Comparison of ENCODE assay signal across 9 mouse cellular contexts in genomic region chr17:57264972-57265945, GRCm38 (mm10). TPM values are rescaled to one million over a fixed set of nuclear protein-coding genes. Genes with fewer than 3 reads are reported as not detected.
DNase-seq lines count a peak whose midpoint lies in the region; ATAC-seq lines count a peak whose summit lies in the region.
"Had no signal": no experiment of that assay in that cellular context is flagged by ENCODE, and none has a peak within 500 bp of the region (broad histone marks: within the 10 kb centered on the region; RNA-seq: fewer than 3 reads in every experiment).

No protein-coding gene starts in this region.

- H3K36me3 ChIP-seq in hindbrain, embryonic 15.5 days: no peaks in the 10 kb centered on the region; the same call in 1 of the 2 replicates
- H3K36me3 ChIP-seq in hindbrain, embryonic 10.5 days: peaks cover 43% of the 10 kb centered on the region
- H3K36me3 ChIP-seq in forebrain, embryonic 15.5 days: no peaks in the 10 kb centered on the region
- peaks cover 39% of the 10 kb centered on the region for H3K36me3 ChIP-seq in limb, embryonic 13.5 days
- H3K36me3 ChIP-seq in midbrain, embryonic 11.5 days (ENCODE audit: control insufficient read depth, insufficient read depth, low read length): no peaks in the 10 kb centered on the region

- no peak overlapping the region for H3K4me3 ChIP-seq in hindbrain, embryonic 15.5 days
- H3K4me3 ChIP-seq in hindbrain, embryonic 10.5 days: no peak overlapping the region
- no peak overlapping the region for H3K4me3 ChIP-seq in forebrain, embryonic 15.5 days
- H3K4me3 ChIP-seq in limb, embryonic 13.5 days: peak overlapping the region; percentile 11
- no peak overlapping the region for H3K4me3 ChIP-seq in midbrain, embryonic 11.5 days (ENCODE audit: low read depth, low read length)

- WGBS in hindbrain, embryonic 15.5 days: 34% methylated on average over 21 of the region's 22 CpGs
- WGBS in hindbrain, embryonic 10.5 days: 31% methylated on average over 21 of the region's 22 CpGs
- 29% methylated on average over 21 of the region's 22 CpGs for WGBS in forebrain, embryonic 15.5 days
- 25% methylated on average over 22 of the region's 22 CpGs for WGBS in limb, embryonic 13.5 days
- 27% methylated on average over 21 of the region's 22 CpGs for WGBS in midbrain, embryonic 11.5 days

- H3K4me2 ChIP-seq in hindbrain, embryonic 15.5 days: no peak overlapping the region
- H3K4me2 ChIP-seq in forebrain, embryonic 15.5 days (replicated peaks): no peak overlapping the region
- peak overlapping the region; percentile 49 for H3K4me2 ChIP-seq in limb, embryonic 13.5 days (replicated peaks)
- H3K4me2 ChIP-seq in midbrain, embryonic 11.5 days: no peak overlapping the region

- H3K9me3 ChIP-seq in hindbrain, embryonic 15.5 days: no peaks in the 10 kb centered on the region
- no peaks in the 10 kb centered on the region for H3K9me3 ChIP-seq in hindbrain, embryonic 10.5 days
- H3K9me3 ChIP-seq in forebrain, embryonic 15.5 days: no peaks in the 10 kb centered on the region
- H3K9me3 ChIP-seq in limb, embryonic 13.5 days: no peaks in the 10 kb centered on the region
- H3K9me3 ChIP-seq in midbrain, embryonic 11.5 days (ENCODE audit: control insufficient read depth, low read length): no peaks in the 10 kb centered on the region

- H3K9ac ChIP-seq in hindbrain, embryonic 15.5 days: no peak overlapping the region
- no peak overlapping the region for H3K9ac ChIP-seq in forebrain, embryonic 15.5 days (replicated peaks)
- H3K9ac ChIP-seq in limb, embryonic 13.5 days: 0 out of 2 replicates have a peak overlapping the region, but pooled peaks have one; percentile 31
- H3K9ac ChIP-seq in midbrain, embryonic 11.5 days (ENCODE audit: low read length): no peak overlapping the region

- no peak overlapping the region for H3K27ac ChIP-seq in hindbrain, embryonic 15.5 days (replicated peaks)
- H3K27ac ChIP-seq in hindbrain, embryonic 10.5 days: no peak overlapping the region
- H3K27ac ChIP-seq in forebrain, embryonic 15.5 days (replicated peaks): no peak overlapping the region
- no peak overlapping the region for H3K27ac ChIP-seq in limb, embryonic 13.5 days
- H3K27ac ChIP-seq in midbrain, embryonic 11.5 days (ENCODE audit: low read depth, low read length): no peak overlapping the region

- H3K4me1 ChIP-seq in hindbrain, embryonic 15.5 days (replicated peaks): no peaks in the 10 kb centered on the region
- H3K4me1 ChIP-seq in hindbrain, embryonic 10.5 days (replicated peaks): peaks cover 10% of the 10 kb centered on the region
- no peaks in the 10 kb centered on the region for H3K4me1 ChIP-seq in forebrain, embryonic 15.5 days
- peaks cover 4% of the 10 kb centered on the region; the same call in 1 of the 2 replicates for H3K4me1 ChIP-seq in limb, embryonic 13.5 days
- H3K4me1 ChIP-seq in midbrain, embryonic 11.5 days (ENCODE audit: control insufficient read depth, insufficient read depth, low read length): no peaks in the 10 kb centered on the region

- no peak for DNase-seq in hindbrain, embryonic 10.5 days (ENCODE audit: low spot score)
- DNase-seq in cerebellum, adult 11 months: peak; percentile 65
- peak; percentile 75 for DNase-seq in heart, postnatal 4 days
- DNase-seq in midbrain, embryonic 11.5 days (ENCODE audit: low spot score, missing footprints): peak; percentile 68
- peak; percentile 72 for DNase-seq in testis, postnatal 14 days (ENCODE audit: low spot score)

- H3K27me3 ChIP-seq in hindbrain, embryonic 15.5 days: no peaks in the 10 kb centered on the region
- no peaks in the 10 kb centered on the region for H3K27me3 ChIP-seq in hindbrain, embryonic 10.5 days (ENCODE audit: insufficient read depth, poor library complexity, severe bottlenecking)
- H3K27me3 ChIP-seq in forebrain, embryonic 15.5 days: no peaks in the 10 kb centered on the region
- no peaks in the 10 kb centered on the region for H3K27me3 ChIP-seq in limb, embryonic 13.5 days
- H3K27me3 ChIP-seq in midbrain, embryonic 11.5 days (ENCODE audit: control insufficient read depth, insufficient read depth, low read length): no peaks in the 10 kb centered on the region
- H3K27me3 ChIP-seq: CH12.LX had no signal

- peak; percentile 32; the same call in 1 of the 2 replicates for ATAC-seq in hindbrain, embryonic 15.5 days (ENCODE audit: low FRiP score, low read depth)
- peak; percentile 34; the same call in 1 of the 2 replicates for ATAC-seq in forebrain, embryonic 15.5 days (replicated peaks)
- peak; percentile 72 for ATAC-seq in limb, embryonic 13.5 days (ENCODE audit: low FRiP score, low read depth)
- ATAC-seq in midbrain, embryonic 11.5 days (ENCODE audit: low FRiP score): no peak

RNA-seq across cellular contexts. Expression of gene Vav1, which starts 13.6 kb away (rescaled TPM):
- polyA plus RNA-seq in hindbrain, embryonic 15.5 days (2015; fragmentation: Nextera tagmentation; extraction: Ambion mirVana): 1.7 and 1.8 TPM in 2 replicates
- polyA plus RNA-seq in hindbrain, embryonic 10.5 days (2016; fragmentation: Nextera tagmentation; extraction: Ambion mirVana): 2.0 and 2.2 TPM in 2 replicates
- 1.2 and 1.5 TPM in 2 replicates for polyA plus RNA-seq in forebrain, embryonic 15.5 days (2015; fragmentation: Nextera tagmentation; extraction: Ambion mirVana)
- total RNA-seq in heart, postnatal 4 days (2021): 1 to 10 TPM; 1.0 to 1.4 TPM
- 2.1 and 2.7 TPM in 2 replicates for polyA plus RNA-seq in limb, embryonic 13.5 days (2015; fragmentation: Nextera tagmentation; extraction: Ambion mirVana)
- polyA plus RNA-seq in midbrain, embryonic 11.5 days (2014; fragmentation: Nextera tagmentation; extraction: Ambion mirVana): 1.8 and 2.3 TPM in 2 replicates

RNA-seq across cellular contexts. Expression of gene Trip10, which starts 16.0 kb away (rescaled TPM):
- polyA plus RNA-seq in hindbrain, embryonic 15.5 days (2015; fragmentation: Nextera tagmentation; extraction: Ambion mirVana): 10.4 and 11.6 TPM in 2 replicates
- polyA plus RNA-seq in hindbrain, embryonic 10.5 days (2016; fragmentation: Nextera tagmentation; extraction: Ambion mirVana): 28.1 and 37.9 TPM in 2 replicates
- 12.4 and 15.4 TPM in 2 replicates for polyA plus RNA-seq in forebrain, embryonic 15.5 days (2015; fragmentation: Nextera tagmentation; extraction: Ambion mirVana)
- total RNA-seq in heart, postnatal 4 days (2021): 10 to 100 TPM; 45.6 to 46.9 TPM
- 28.8 and 38.1 TPM in 2 replicates for polyA plus RNA-seq in limb, embryonic 13.5 days (2015; fragmentation: Nextera tagmentation; extraction: Ambion mirVana)
- polyA plus RNA-seq in midbrain, embryonic 11.5 days (2014; fragmentation: Nextera tagmentation; extraction: Ambion mirVana): 21.2 and 23.6 TPM in 2 replicates

RNA-seq across cellular contexts. Expression of gene Gpr108, which starts 17.0 kb away (rescaled TPM):
- polyA plus RNA-seq in hindbrain, embryonic 15.5 days (2015; fragmentation: Nextera tagmentation; extraction: Ambion mirVana): 22.3 and 24.0 TPM in 2 replicates
- polyA plus RNA-seq in hindbrain, embryonic 10.5 days (2016; fragmentation: Nextera tagmentation; extraction: Ambion mirVana): 24.3 and 25.4 TPM in 2 replicates
- polyA plus RNA-seq in forebrain, embryonic 15.5 days (2015; fragmentation: Nextera tagmentation; extraction: Ambion mirVana): 17.0 and 17.7 TPM in 2 replicates
- total RNA-seq in heart, postnatal 4 days (2021): 10 to 100 TPM; 19.5 to 20.4 TPM
- polyA plus RNA-seq in limb, embryonic 13.5 days (2015; fragmentation: Nextera tagmentation; extraction: Ambion mirVana): 34.5 and 36.5 TPM in 2 replicates
- polyA plus RNA-seq in midbrain, embryonic 11.5 days (2014; fragmentation: Nextera tagmentation; extraction: Ambion mirVana): 19.7 and 24.5 TPM in 2 replicates

RNA-seq across cellular contexts. Expression of gene C3, which starts 37.3 kb away (rescaled TPM):
- polyA plus RNA-seq in hindbrain, embryonic 15.5 days (2015; fragmentation: Nextera tagmentation; extraction: Ambion mirVana): 1.2 and 1.9 TPM in 2 replicates
- 0.09 and 0.12 TPM in 2 replicates for polyA plus RNA-seq in hindbrain, embryonic 10.5 days (2016; fragmentation: Nextera tagmentation; extraction: Ambion mirVana)
- polyA plus RNA-seq in forebrain, embryonic 15.5 days (2015; fragmentation: Nextera tagmentation; extraction: Ambion mirVana): 0.59 and 0.93 TPM in 2 replicates
- total RNA-seq in heart, postnatal 4 days (2021): 10 to 100 TPM; 60.1 to 79.6 TPM
- 0.31 and 0.59 TPM in 2 replicates for polyA plus RNA-seq in limb, embryonic 13.5 days (2015; fragmentation: Nextera tagmentation; extraction: Ambion mirVana)
- 0.19 and 0.68 TPM in 2 replicates for polyA plus RNA-seq in midbrain, embryonic 11.5 days (2014; fragmentation: Nextera tagmentation; extraction: Ambion mirVana)
